Mouse (Mus musculus): ENCODE measurements around the gene Gpx8. TPM values are rescaled to one million over a fixed set of nuclear protein-coding genes. Genes with fewer than 3 reads are reported as not detected.

Gene Gpx8
- polyA plus RNA-seq, 1 experiment from 2014 or later = 6.3 TPM

MicroRNA genes within 50 kb of the gene (microRNA counts, 519-probe panel; counts per million panel counts)
- microRNA mmu-miR-449a (2,315 counts per million, percentile 50 among the panel's probes with 10 or more counts), microRNA mmu-miR-449b (1,606 counts per million, percentile 15 among the panel's probes with 10 or more counts), microRNA mmu-miR-449c (60.7 counts per million)

Small RNA genes within 50 kb of the gene (microRNA-seq; reads per million reads assigned to microRNA genes)
- gene Mir449a (184 reads per million, percentile 60 among the genes with 10 or more reads in this experiment), gene Mir449b (not detected), gene Mir449c (not detected)

Other genes with a start within 250 kb of the Gpx8 start
- gene Plpp1, start 245.6 kb downstream of the Gpx8 start, polyA plus RNA-seq (2015; fragmentation: Nextera tagmentation; extraction: Ambion mirVana) = 42.6 and 44.4 TPM in 2 replicates
- gene Mtrex, start 119.0 kb downstream of the Gpx8 start, polyA plus RNA-seq (2015; fragmentation: Nextera tagmentation; extraction: Ambion mirVana) = 29.5 and 31.9 TPM in 2 replicates
- 4.2 and 4.9 TPM in 2 replicates for gene Dhx29, start 119.0 kb downstream of the Gpx8 start, polyA plus RNA-seq (2015; fragmentation: Nextera tagmentation; extraction: Ambion mirVana)
- 0.19 and 0.34 TPM in 2 replicates for gene Ccno, start 58.6 kb downstream of the Gpx8 start, polyA plus RNA-seq (2015; fragmentation: Nextera tagmentation; extraction: Ambion mirVana)
- not detected in 2 replicates for gene Mcidas, start 52.6 kb downstream of the Gpx8 start, polyA plus RNA-seq (2015; fragmentation: Nextera tagmentation; extraction: Ambion mirVana)
- not detected in 2 replicates for gene Cdc20b, start 11.3 kb downstream of the Gpx8 start, polyA plus RNA-seq (2015; fragmentation: Nextera tagmentation; extraction: Ambion mirVana)
- gene Gzma, start 54.6 kb upstream of the Gpx8 start, polyA plus RNA-seq (2015; fragmentation: Nextera tagmentation; extraction: Ambion mirVana) = 3.4 and 5.7 TPM in 2 replicates
- gene Esm1, start 163.2 kb upstream of the Gpx8 start, polyA plus RNA-seq (2015; fragmentation: Nextera tagmentation; extraction: Ambion mirVana) = 0.35 and 0.55 TPM in 2 replicates
- not detected in 2 replicates for gene Gzmk, start 179.5 kb upstream of the Gpx8 start, polyA plus RNA-seq (2015; fragmentation: Nextera tagmentation; extraction: Ambion mirVana)
- 0.18 and 0.20 TPM in 2 replicates for gene BC067074, start 246.7 kb upstream of the Gpx8 start, polyA plus RNA-seq (2015; fragmentation: Nextera tagmentation; extraction: Ambion mirVana)